Mouse (Mus musculus): ENCODE measurements around the gene Tmcc2.

The Tmcc2 gene

GRCm38 (mm10) chr1:132315889-132316624, 75.0 kb downstream of the Tmcc2 start, which contains the start of gene Nuak2:
Gene Nuak2 (plus strand): TSS chr1:132316126.
- DNase-seq (ENCODE audit: low read depth) = peak; percentile 87

DNA sequence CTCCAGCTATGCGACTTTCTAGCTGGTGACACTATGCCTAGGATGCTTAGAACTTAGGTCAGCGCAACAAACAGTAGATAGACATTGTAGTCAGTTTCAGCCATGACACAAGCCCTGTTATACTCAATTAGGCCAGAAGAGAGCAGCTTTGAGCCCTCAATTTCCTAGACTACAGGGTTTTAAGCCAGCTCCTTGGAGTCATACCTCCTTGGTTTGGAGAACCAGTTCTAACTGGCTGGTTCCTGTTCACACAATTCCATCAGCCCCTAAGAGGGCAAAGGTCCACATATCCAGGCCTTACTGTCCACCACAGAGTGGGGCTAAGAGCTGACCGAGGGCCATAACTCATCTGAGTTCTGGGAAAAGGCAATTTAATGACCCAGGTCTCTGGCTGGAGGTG, 78.4 kb downstream of the Tmcc2 start:
- DNase-seq (ENCODE audit: low read depth) = peak; percentile 77

- DNase-seq (ENCODE audit: low read depth) = no peak
These were observed 79.0 kb downstream of the Tmcc2 start for GRCm38 (mm10) chr1:132312043-132312442.

- DNase-seq (ENCODE audit: low read depth) = peak; percentile 14
These were observed 79.8 kb downstream of the Tmcc2 start for GRCm38 (mm10) chr1:132311174-132311859.

- DNase-seq (ENCODE audit: low read depth) = no peak
These were observed 80.3 kb downstream of the Tmcc2 start for GRCm38 (mm10) chr1:132310754-132311153.

GRCm38 (mm10) chr1:132308674-132309073, 82.4 kb downstream of the Tmcc2 start:
- DNase-seq (ENCODE audit: low read depth) = no peak

DNA sequence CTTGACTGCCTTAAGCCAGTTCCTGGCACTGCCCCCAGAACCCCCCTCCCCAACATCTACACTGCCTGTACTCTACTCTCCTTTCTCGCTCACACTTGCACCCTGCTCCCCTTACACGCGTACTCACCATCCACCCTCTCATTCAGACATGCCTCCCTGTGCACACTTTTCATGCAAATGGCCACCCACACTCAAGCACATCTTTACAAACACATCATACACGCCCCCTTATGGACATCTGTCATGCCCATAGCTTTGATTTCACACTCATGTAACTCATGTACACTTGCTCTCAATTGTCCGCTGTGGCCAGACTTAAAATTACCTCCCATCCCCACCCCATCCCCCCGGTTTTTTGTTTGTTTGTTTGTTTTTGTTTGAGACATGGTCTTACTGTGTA, 83.1 kb downstream of the Tmcc2 start:
- DNase-seq (ENCODE audit: low read depth) = no peak

DNA sequence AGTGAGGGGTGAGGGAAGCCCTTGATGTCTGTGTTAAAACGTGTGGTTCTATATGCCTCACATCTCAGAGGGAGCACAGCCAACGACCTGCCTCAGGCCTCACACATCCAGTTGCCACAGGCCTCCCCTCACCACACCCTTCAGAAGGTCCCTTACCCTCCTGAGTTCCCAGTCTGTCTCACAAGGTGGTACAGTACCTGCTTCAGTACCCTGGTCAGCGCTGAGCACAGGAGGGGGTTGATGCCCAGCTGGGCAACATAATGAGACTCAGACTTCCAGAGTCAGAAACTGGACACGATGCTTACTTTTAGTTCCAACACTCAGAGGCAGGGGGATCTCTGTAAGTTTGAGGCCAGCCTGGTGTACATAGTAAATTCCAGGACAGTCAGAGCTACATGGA, 84.3 kb downstream of the Tmcc2 start:
- no peak for DNase-seq (ENCODE audit: low read depth)
